ENCODE assay signal across 15 mouse cellular contexts in genomic region chr16:38705531-38706281, GRCm38 (mm10). TPM values are rescaled to one million over a fixed set of nuclear protein-coding genes. Genes with fewer than 3 reads are reported as not detected.
DNase-seq lines count a peak whose midpoint lies in the region; ATAC-seq and TF ChIP-seq lines count a peak whose summit lies in the region.
"Had no signal": no experiment of that assay in that cellular context is flagged by ENCODE, and none has a peak within 500 bp of the region (broad histone marks: within the 10 kb centered on the region; RNA-seq: fewer than 3 reads in every experiment).

No protein-coding gene starts in this region.

- no peaks in the 10 kb centered on the region for H3K27me3 ChIP-seq in intestine, embryonic 14.5 days (replicated peaks; ENCODE audit: control insufficient read depth, insufficient read depth, low read length)
- no peaks in the 10 kb centered on the region for H3K27me3 ChIP-seq in intestine, postnatal 0 days (replicated peaks; ENCODE audit: control insufficient read depth, insufficient read depth, low read length)
- H3K27me3 ChIP-seq in midbrain, embryonic 13.5 days: no peaks in the 10 kb centered on the region
- H3K27me3 ChIP-seq: embryonic facial prominence, embryonic 13.5 days; hindbrain, embryonic 15.5 days; neural tube, embryonic 12.5 days had no signal

- H3K4me3 ChIP-seq in intestine, embryonic 14.5 days (ENCODE audit: low read depth, low read length): no peak overlapping the region
- no peak overlapping the region for H3K4me3 ChIP-seq in intestine, postnatal 0 days (ENCODE audit: low read depth, low read length)
- no peak overlapping the region for H3K4me3 ChIP-seq in embryonic fibroblast, embryonic 13.5 days (ENCODE audit: insufficient read depth, low read length)
- H3K4me3 ChIP-seq in midbrain, embryonic 13.5 days (replicated peaks): no peak overlapping the region
- H3K4me3 ChIP-seq: embryonic facial prominence, embryonic 13.5 days; hindbrain, embryonic 15.5 days; neural tube, embryonic 12.5 days had no signal

- H3K9me3 ChIP-seq in intestine, embryonic 14.5 days (ENCODE audit: control insufficient read depth, low read length): no peaks in the 10 kb centered on the region
- no peaks in the 10 kb centered on the region for H3K9me3 ChIP-seq in intestine, postnatal 0 days (ENCODE audit: control insufficient read depth)
- H3K9me3 ChIP-seq in midbrain, embryonic 13.5 days: no peaks in the 10 kb centered on the region
- H3K9me3 ChIP-seq: embryonic facial prominence, embryonic 13.5 days; hindbrain, embryonic 15.5 days; neural tube, embryonic 12.5 days had no signal

- no peak for DNase-seq in frontal cortex, postnatal 36 days (ENCODE audit: low spot score in 2 of 2)
- DNase-seq in intestine, embryonic 14.5 days (ENCODE audit: low spot score): peak; percentile 35
- peak; percentile 84 for DNase-seq in lung, postnatal 25 days (ENCODE audit: low spot score)
- DNase-seq: adrenal gland, adult 8-10 months; cerebellum, postnatal 36 days; gastrocnemius, postnatal 25 days had no signal

- peak; percentile 81 for ATAC-seq in frontal cortex, adult (ENCODE audit: low TSS enrichment)
- no peak for ATAC-seq in intestine, embryonic 14.5 days (replicated peaks; ENCODE audit: low FRiP score, low TSS enrichment, low read depth)
- ATAC-seq in intestine, postnatal 0 days: no peak
- ATAC-seq in cerebellum, adult (ENCODE audit: insufficient number of reproducible peaks, low FRiP score, low TSS enrichment): no peak
- ATAC-seq in midbrain, embryonic 13.5 days: no peak
- ATAC-seq: forebrain, embryonic 16.5 days had no signal

- no peak overlapping the region for H3K9ac ChIP-seq in intestine, embryonic 14.5 days (ENCODE audit: low read length)
- H3K9ac ChIP-seq in intestine, postnatal 0 days (ENCODE audit: low read depth, low read length): no peak overlapping the region
- H3K9ac ChIP-seq in midbrain, embryonic 13.5 days (replicated peaks): no peak overlapping the region
- H3K9ac ChIP-seq: embryonic facial prominence, embryonic 13.5 days; hindbrain, embryonic 15.5 days; neural tube, embryonic 12.5 days had no signal

- H3K27ac ChIP-seq in intestine, embryonic 14.5 days (ENCODE audit: low read depth): no peak overlapping the region
- H3K27ac ChIP-seq in intestine, postnatal 0 days (ENCODE audit: low read depth, low read length): no peak overlapping the region
- H3K27ac ChIP-seq in embryonic fibroblast, embryonic 13.5 days (ENCODE audit: insufficient read depth, low read length): peak overlapping the region; percentile 6; the same call in 1 of the 2 replicates
- no peak overlapping the region for H3K27ac ChIP-seq in midbrain, embryonic 13.5 days
- H3K27ac ChIP-seq: embryonic facial prominence, embryonic 13.5 days; hindbrain, embryonic 15.5 days; neural tube, embryonic 12.5 days had no signal

- WGBS in intestine, embryonic 14.5 days: 74% methylated on average over 9 of the region's 9 CpGs
- WGBS in intestine, postnatal 0 days: 60% methylated on average over 9 of the region's 9 CpGs
- WGBS in midbrain, embryonic 13.5 days: 61% methylated on average over 9 of the region's 9 CpGs

- 0 out of 2 replicates have a peak, but pooled peaks cover 2% of the 10 kb centered on the region for H3K4me1 ChIP-seq in intestine, embryonic 14.5 days (replicated peaks; ENCODE audit: control insufficient read depth, insufficient read depth, low read length)
- no peaks in the 10 kb centered on the region for H3K4me1 ChIP-seq in intestine, postnatal 0 days (replicated peaks; ENCODE audit: control insufficient read depth, insufficient read depth, low read length)
- H3K4me1 ChIP-seq in embryonic fibroblast, embryonic 13.5 days (ENCODE audit: control insufficient read depth, insufficient read depth, low read length): peaks cover 5% of the 10 kb centered on the region; the same call in 1 of the 2 replicates
- H3K4me1 ChIP-seq in midbrain, embryonic 13.5 days (replicated peaks): peaks cover 12% of the 10 kb centered on the region

- no peaks in the 10 kb centered on the region for H3K36me3 ChIP-seq in intestine, embryonic 14.5 days (ENCODE audit: control insufficient read depth, insufficient read depth, low read length)
- no peaks in the 10 kb centered on the region for H3K36me3 ChIP-seq in intestine, postnatal 0 days (ENCODE audit: control insufficient read depth, insufficient read depth)
- H3K36me3 ChIP-seq in midbrain, embryonic 13.5 days: no peaks in the 10 kb centered on the region
- H3K36me3 ChIP-seq: embryonic facial prominence, embryonic 13.5 days; hindbrain, embryonic 15.5 days; neural tube, embryonic 12.5 days had no signal

- TF ChIP-seq CTCF in intestine, postnatal 0 days (IDR thresholded peaks at IDR 0.05; ENCODE audit: low read depth): no peak
- no peak for TF ChIP-seq CTCF in embryonic fibroblast, embryonic 13.5 days (IDR thresholded peaks at IDR 0.05; ENCODE audit: borderline replicate concordance, insufficient read depth, low read length)

- TF ChIP-seq POLR2A in embryonic fibroblast, embryonic 13.5 days (IDR thresholded peaks at IDR 0.05; ENCODE audit: low read depth, low read length): no peak

- no peak overlapping the region for H3K4me2 ChIP-seq in intestine, embryonic 14.5 days (ENCODE audit: low read length)
- H3K4me2 ChIP-seq in intestine, postnatal 0 days (replicated peaks; ENCODE audit: low read depth): no peak overlapping the region
- H3K4me2 ChIP-seq in midbrain, embryonic 13.5 days (replicated peaks): no peak overlapping the region
- H3K4me2 ChIP-seq: embryonic facial prominence, embryonic 13.5 days; hindbrain, embryonic 15.5 days; neural tube, embryonic 12.5 days had no signal

RNA-seq across cellular contexts. Expression of gene Arhgap31, which starts 7.4 kb away (rescaled TPM):
- polyA plus RNA-seq in intestine, embryonic 14.5 days (2014; fragmentation: Nextera tagmentation; extraction: Ambion mirVana): 10.9 and 11.7 TPM in 2 replicates
- polyA plus RNA-seq in intestine, postnatal 0 days (2015; fragmentation: Nextera tagmentation; extraction: Ambion mirVana): 2.8 and 3.1 TPM in 2 replicates
- 27.7 and 31.1 TPM in 2 replicates for polyA plus RNA-seq in embryonic fibroblast, embryonic 13.5 days (2011; ENCODE audit: insufficient read length, low read depth, missing spikeins)
- polyA plus RNA-seq in midbrain, embryonic 13.5 days (2015; fragmentation: Nextera tagmentation; extraction: Ambion mirVana): 3.6 and 4.6 TPM in 2 replicates

RNA-seq across cellular contexts. Expression of gene B4galt4, which starts 36.4 kb away (rescaled TPM):
- polyA plus RNA-seq in intestine, embryonic 14.5 days (2014; fragmentation: Nextera tagmentation; extraction: Ambion mirVana): 30.6 and 34.4 TPM in 2 replicates
- 21.2 and 23.5 TPM in 2 replicates for polyA plus RNA-seq in intestine, postnatal 0 days (2015; fragmentation: Nextera tagmentation; extraction: Ambion mirVana)
- 10.1 and 12.0 TPM in 2 replicates for polyA plus RNA-seq in embryonic fibroblast, embryonic 13.5 days (2011; ENCODE audit: insufficient read length, low read depth, missing spikeins)
- polyA plus RNA-seq in midbrain, embryonic 13.5 days (2015; fragmentation: Nextera tagmentation; extraction: Ambion mirVana): 23.7 and 24.9 TPM in 2 replicates

Comparison
In these comparisons a context has a peak if more than half of its experiments do, and no peak if none do; other contexts are left out.
1. DNase-seq: peak in intestine, embryonic 14.5 days (single experiment) and lung, postnatal 25 days (single experiment); none in frontal cortex, postnatal 36 days (0 of 2).